Mouse (Mus musculus) cerebellum, adult (tissue): Measurements from ENCODE around the gene Gm6034.
"Not testable (repeated sequence)": the region's sequence is repeated elsewhere in the genome, so short reads cannot be mapped to it uniquely, and the experiment has no call there.

Source experiments
- ATAC-seq: cut with Nextera tagmentation; 2 replicates; pipeline ENCODE4 v1.9.2; 2017; ENCODE audit warnings: mild to moderate bottlenecking, moderate library complexity, mixed read lengths; ENCODE audit not compliant: insufficient number of reproducible peaks, low FRiP score, low TSS enrichment

Gm6034 gene

DNA sequence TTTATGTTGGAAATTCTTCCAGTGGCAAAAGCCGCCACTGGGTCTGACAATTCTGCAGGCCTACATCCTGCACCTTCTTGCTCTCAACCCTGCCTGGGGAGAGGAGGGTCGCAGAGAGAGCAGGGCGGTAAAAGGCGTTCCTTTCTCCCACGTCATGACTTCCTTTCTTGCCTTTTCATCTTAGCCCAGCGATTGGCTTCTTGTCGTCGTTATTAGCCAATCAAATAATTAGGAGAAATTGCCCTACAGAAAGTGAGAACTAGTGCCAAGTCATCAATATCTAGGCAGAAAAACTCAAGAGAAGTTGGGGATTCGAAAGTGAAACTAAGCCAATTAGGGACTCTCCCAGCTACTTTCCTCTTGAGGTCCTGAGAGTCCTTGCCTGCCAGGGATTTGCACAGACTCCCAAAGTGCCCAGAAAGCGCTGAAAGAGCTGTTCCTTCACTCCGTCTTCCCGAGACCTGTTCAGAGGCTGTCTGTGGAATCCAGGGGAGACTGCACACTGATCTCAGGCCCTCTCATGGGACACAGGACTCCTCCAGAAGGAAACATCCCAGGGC, at the start of gene Gm6034, which contains the start of gene H2-T22:
Gm6034 (plus strand) TSS at position 352 of the 560 bp plus-strand sequence.
H2-T22 (minus strand) TSS at position 138 of the 560 bp plus-strand sequence.
- peak; percentile 93 for ATAC-seq

DNA sequence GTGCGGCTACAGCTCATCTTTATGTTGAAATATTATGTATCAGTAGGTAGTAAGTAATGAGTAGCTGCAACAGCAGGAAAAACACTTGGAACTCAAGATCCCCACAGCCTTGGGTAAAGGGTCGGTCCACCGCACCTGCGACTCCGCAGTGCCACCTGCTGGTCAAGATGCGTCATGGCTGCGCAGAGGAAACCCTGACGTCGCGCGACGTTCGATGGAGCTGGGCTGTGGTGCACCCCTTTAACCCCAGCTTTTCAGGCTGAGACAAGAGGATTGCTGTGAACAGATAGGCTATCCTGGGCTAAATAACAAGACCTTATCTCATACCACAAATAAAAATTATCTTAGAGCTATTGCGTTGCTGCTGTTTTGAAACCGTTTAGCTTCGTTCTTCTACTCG, 49.1 kb upstream of the Gm6034 start:
- peak; percentile 53; the same call in 1 of the 2 replicates for ATAC-seq

DNA sequence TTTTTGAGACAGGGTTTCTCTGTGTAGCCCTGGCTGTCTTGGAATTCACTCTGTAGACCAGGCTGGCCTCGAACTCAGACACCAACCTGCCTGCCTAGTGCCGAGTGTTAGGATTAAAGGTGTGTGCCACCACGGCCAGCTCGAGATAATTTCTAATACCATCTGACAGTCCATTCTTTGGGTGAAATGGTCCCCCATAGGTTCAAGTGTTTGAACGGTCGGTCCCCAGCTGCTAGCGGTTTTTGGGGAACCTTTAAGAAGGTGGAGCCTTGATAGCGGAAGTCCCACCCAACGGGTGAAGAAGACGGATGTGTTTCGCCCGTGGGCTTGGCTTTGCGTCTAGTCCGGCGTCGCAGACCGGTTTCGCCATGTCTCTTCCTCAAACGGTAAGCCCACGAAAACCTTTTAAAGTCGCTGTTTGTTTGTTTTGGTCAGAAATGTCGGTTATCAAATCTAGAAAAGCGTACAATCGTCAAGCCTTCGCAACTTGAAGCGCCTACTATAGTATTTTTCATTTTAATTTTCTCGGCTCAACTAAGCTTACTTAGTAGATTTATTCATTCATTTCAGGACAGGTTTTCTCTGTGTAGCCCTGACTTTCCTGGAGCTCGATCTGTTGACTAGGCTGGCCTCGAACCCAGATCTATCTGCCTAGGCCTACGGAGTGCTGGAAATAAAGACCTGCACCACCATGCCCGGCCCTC, 48.4 kb upstream of the Gm6034 start:
- peak; percentile 74; the same call in 1 of the 2 replicates for ATAC-seq

DNA sequence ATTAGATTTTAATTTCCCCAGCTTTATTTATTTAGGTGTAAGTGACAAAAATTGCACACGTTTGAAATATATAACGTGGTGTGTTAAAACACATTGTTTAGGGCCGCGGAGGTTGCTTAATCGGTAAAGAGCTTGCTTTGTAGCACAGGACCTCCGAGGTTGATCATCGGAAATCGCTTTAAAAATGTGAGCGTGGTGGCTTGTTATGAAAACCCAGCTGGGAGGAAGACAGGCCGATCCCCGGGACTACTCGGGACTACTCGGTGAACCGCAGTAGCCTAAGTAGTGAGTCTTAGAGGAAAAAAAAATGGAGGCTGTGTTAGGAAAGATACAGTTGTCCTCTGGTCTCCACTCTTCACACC, 47.9 kb upstream of the Gm6034 start:
- no peak for ATAC-seq

DNA sequence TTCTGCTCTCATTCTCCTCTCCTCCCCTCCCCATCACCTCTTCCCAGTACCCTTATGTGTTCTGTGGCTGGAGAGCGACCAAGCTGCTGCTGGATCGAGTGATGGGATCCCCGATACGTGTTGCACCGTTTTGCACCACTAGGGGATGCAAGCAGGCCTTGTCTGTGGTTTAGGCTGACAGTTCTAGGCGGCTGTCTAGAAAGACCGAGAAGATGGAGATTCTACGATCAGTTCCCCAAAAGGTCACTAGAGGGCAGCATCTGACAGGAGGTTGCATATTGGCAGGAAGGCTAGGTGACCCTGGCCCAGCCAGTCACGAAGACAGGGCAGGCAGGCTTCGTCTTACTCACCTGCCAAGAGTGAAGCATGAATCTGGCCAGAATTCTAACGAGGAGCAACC, 45.8 kb upstream of the Gm6034 start:
- peak; percentile 59 for ATAC-seq

DNA sequence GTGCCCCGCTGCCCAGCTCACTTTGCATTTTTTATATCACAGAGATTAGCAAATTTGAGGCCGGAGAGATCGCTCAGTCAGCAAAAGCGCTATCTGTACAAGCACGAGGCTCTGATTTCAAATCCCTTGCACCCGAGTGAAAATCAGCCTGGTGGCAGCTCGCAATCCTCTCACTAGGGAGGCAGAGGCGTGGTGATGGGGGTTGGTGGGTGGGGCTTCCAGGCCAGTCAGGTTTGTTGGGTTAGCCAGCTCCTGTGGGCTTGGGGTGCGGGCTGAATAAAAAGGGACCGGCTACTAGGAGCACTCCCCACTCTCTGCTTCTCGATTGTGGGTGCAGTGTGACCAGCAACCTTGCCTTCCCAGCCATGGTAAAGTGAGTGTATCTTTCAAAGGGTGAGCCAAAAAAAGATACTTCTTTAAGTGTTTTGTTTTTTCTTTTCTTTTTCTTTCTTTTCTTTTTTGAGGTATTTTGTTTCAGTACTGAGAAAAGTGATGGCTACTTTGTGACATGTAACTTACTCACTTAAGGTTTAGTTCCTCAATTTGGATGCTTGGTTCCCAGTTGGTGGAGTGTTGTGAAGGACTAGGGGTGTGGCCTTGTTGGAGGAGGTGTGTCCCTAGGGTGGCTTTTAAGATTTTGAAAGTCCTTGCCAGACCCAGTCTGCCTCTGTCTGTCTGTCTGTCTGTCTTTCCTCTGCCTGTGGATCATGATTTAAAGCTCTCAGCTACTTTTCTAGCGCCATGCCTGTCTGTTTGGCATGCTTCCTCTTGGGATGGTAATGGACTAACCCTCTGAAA, 44.8 kb upstream of the Gm6034 start:
- ATAC-seq, result no peak

DNA sequence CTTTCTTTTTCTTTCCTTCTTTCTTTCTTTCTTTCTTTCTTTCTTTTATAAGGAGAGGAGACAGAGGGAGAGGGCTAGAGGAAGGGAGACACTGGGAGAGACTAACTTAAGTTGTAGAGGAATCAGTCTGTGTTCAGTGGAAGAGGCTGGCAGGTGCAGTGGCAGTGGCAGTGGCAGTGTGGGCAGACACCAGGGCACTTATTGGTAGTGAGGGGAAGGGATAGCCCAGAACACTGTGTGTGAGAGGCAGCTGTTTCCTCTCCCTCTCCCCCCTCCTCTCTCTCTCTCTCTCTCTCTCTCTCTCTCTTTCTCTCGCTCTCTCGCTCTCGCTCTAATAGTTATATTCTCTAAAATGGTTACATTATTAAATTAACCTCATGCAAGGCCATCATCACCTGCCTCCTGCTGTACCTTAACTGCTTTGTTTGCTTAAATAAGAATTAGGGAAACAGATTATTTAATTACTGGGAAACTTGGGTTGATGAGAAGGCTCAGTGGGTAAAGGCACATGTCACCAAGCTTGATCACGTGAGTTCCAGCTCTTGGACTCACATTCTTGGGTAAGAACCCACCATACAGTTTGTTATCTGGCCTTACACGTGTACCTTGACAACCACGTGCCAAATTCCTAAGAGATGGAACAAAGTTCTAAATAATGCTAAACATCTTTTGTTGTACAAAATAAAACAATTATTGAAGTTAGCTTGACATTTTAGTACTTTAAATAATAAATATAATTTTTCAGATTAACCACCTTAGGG, 44.0 kb upstream of the Gm6034 start:
- ATAC-seq, result no peak

DNA sequence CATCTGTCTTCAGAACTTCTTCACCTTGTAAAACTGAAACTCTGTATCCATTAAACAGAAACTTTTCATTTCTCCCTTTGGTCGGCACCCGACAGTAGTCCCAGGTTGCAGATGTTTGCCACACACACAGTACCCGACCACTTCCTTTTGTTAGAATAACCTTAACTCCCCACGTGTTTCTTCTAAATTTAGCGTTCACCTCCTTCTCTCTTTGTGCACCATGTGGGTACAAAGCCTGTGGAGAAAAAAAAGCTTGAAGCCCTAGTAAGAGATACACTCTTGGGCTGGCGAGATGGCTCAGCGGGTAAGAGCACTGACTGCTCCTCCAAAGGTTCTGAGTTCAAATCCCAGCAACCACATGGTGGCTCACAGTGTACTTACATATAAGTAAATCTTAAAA, 43.4 kb upstream of the Gm6034 start:
- ATAC-seq, result no peak

DNA sequence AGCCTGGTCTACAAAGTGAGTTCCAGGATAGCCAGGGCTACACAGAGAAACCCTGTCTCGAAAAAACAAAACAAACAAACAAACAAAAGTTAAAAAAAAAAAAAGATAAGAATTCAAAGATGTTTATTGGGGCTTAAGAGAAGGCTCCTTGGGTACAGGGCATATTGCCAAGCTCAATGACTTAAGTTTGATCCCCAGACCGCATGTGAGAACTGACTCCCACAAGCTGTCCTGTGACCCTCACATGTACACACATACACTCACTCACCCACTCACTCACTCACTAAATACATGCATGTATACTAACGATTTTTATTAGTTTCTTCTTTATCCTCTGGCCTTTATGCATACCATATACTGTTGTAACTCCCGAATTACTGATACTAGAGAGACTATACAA, 42.4 kb upstream of the Gm6034 start:
- ATAC-seq, result no peak

DNA sequence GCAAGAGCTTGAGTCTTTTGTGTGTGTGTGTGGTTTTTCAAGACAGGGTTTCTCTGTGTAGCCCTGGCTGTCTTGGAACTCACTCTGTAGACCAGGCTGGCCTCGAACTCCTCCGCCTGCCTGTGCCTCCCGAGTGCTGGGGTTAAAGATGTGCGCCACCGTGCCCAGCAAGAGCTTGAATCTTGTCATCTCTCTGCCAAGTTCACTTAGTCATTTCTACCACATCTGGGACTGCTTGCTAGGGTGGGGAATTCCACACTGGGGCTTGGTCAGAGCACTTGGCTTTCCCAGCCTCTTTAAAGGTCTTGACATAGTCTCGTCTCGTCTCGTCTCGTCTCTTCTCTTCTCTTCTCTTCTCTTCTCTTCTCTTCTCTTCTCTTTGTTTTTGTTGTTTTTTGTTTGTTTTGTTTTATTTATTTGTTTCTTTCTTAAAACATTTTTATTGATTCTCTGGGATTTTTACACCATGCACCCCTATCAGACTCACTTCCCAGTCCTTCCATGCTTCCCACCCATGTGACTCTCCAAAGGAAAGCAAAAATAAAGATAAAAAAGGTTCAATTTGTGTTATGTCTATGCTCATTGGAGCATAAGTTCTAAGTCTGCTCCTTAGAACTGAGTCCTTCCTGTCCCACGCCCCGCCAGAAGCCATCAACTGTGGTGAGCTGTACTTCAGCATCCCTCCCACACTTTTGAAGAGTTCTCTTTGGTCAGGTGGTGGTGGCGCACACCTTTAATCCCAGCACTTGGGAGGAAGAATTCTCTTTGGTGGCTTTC, 41.5 kb upstream of the Gm6034 start:
- ATAC-seq, result no peak

DNA sequence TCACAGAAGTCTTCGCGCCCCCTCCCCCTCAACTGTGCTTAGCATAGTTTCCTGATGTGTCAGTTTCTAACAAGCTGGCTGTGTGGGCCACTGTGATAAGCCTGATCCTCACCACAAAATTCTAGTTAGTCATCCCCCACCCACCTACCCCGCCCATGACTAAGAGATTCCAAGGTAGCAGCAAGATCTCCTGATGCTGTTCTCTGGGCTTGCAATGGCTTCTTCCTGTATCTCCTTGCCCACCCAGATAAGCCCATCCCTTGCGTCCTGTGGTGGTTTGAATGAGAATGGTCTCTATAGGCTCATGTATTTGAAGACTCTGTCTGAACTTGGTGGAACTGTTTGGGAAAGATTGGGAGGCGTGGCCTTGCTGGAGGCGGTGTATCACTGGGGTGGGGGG, 40.8 kb upstream of the Gm6034 start:
- ATAC-seq, result no peak

DNA sequence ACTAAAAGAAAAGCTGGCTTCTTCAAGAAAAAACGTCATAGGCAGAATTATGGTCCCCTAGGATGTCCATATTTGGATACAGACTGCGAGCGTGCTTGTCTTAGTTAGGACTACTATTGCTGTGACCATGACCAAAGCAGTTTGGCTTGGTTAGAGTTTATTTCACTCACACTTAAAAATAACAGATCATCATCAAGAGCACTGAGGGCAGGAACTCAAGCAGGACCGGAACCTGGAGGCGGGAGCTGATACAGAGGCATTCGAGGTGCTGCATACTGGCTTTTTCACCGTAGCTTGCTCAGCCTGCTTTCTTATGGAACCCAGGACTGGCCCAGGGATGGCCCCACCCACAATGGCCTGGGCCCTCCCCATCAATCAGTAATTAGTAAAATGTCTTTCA, 39.4 kb upstream of the Gm6034 start:
- no peak for ATAC-seq

DNA sequence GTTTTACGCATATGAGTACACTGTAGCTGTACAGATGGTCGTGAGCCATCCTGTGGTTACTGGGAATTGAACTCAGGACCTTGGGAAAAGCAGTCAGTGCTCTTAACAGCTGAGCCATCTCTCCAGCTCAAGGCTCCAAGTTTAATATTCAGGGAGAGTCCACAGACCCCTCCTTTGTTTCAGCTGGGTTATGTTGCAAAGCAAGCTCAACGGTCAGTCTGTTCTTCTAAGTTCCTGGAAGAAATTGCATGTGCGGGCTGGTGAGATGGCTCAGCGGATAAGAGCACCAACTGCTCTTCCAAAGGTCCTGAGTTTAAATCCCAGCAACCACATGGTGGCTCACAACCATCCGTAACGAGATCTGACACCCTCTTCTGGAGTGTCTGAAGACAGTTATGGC, 38.4 kb upstream of the Gm6034 start:
- ATAC-seq, result not testable (repeated sequence)

DNA sequence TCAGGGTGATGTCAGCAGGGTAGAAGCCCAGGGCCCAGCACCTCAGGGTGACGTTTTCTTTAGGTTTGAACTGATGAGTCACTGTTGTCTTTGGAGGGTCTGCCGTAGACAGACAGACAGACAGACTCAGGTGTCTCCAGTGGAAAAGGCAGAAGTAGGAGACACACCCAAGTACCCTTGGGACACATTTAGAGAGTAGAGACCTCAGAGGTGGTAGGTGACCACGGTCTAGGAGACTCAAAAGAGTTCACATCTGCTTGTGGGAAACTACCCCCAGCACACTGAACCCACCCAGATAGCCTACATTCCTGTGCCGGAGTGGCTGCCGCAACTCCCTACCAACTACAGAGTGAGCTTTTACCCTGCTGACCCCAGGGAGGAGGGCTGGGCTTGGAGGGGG, 27.8 kb upstream of the Gm6034 start:
- ATAC-seq, result no peak

DNA sequence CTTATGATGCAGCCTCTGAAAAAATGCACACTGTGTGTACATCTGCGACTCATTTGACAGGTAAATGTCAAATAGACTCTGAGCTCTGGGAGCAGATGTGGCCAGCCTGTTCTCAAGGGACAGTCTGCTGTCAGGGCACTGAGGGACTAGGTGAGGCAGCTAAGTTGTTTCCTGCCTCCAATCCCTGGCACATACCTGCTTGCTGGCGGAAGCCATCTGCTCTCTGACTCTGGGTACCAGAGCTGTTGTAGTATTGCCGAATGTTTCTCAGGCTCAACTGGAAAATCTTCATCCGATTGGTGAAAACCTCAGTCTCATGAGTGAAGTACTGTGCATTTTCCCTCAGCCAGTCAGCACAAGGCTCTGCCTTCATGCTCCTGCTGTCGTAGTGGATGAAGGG, 25.7 kb upstream of the Gm6034 start:
- ATAC-seq, result no peak

DNA sequence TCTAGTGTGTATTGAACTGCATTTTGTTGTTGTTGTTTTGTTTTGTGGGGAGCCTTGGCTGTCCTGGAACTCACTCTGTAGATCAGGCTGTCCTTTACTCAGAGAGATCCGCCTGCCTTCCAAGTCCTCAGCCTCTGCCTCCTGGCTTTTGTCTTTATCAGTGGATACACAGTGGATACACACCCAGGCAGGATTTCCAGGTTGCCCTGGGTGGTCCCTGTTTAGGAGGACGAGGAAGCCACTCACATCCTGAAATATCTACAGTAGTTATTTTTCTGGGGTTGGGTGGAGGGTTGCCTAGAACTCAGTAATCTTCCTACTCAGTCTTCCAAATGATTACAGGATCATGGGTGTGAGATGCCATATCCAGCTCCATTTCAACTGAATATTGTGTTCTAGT, 23.8 kb upstream of the Gm6034 start:
- no peak for ATAC-seq

DNA sequence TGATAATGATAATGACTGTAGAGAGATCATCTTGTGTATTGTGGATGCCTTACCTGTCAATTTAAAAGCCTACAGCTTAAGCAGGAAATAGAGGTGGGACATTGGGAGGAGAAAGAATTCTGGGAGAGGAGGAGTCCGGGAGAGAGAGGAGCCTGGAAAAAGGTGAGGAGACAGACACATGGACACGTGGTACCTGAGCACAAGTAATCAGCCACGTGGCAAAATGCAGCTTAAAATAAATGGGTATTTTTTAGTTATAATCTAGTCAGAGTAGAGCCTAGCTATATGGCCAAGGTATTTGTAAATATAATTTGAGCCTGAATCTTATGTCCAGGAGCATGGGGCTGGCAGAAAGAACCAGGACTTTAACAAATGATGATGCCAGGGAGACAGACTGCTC, 23.2 kb upstream of the Gm6034 start:
- no peak for ATAC-seq

DNA sequence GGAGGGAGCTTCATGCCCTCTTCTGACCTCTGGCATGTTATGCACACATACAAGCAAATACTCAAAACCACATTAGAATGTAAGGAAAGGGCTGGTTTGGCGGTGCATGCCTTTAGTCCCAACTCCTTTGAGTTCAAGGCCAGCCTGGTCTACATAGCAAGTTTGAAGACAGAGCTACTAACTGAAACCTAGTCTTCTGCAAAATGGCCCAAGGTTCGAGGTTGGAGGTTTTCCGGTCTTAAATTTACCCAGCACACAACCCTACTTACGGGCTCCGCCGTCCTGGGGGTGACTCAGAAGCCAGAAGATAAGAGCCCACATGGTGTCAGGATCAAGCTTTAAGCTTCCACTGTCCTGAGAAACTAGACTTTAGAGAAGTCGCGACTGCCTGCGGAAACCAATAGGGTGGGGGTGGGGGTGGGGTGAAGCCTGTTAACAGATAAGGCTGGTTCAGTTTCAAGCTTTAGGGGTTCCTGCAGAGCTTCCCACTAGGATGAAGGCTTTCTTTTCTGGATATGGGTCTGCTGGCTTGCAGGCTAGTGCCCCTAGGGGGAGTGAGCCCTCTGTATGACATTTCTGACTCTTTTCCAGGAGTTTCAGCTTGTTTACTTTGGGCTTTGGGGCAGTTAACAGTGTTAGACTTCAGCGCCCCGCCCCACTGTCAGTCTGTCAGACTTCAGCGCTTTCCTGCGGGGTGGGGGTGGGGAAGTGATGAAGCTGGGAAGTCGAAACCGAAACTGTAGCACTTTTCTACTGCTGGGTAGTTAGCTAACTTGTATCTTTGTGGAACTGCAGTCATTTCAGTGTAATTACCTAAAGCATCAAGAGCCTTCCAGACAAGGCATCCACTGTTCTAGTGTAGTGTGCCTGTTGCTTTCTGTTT, 22.3 kb upstream of the Gm6034 start, which contains the start of gene H2-T24:
H2-T24 (minus strand) TSS at position 370 of the 883 bp plus-strand sequence.
- ATAC-seq, result no peak

DNA sequence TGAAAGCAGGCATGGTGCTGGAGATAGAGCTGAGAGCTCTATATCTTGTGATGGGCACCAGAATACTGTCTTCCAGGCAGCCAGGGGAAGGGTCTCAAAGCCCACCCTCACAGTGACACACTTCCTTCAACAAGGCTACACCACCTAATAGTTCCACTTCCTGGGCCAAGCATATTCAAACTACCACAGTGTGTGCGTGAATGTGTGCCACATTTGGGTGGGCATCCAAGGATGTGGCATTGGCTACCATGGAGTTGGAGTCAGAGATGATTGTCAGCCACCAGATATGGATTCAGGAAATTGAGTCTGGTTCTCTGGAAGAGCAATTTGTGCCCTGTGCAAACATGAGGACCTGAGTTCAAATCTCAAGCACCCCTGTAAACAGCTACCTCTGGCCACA, 21.5 kb upstream of the Gm6034 start:
- no peak for ATAC-seq
